Mouse (Mus musculus) midbrain, embryonic 13.5 days (tissue): Measurements from ENCODE around the gene Serp2. TPM values are rescaled to one million over a fixed set of nuclear protein-coding genes. Genes with fewer than 3 reads are reported as not detected.
"Not testable (repeated sequence)": the region's sequence is repeated elsewhere in the genome, so short reads cannot be mapped to it uniquely, and the experiment has no call there.

Source experiments
- ATAC-seq: fragments of 200-750 bp; cut with Nextera tagmentation; 2 replicates; pipeline ENCODE4 v1.8.0; 2017; ENCODE audit warnings: mild to moderate bottlenecking, moderate TSS enrichment, moderate library complexity
- H3K27ac ChIP-seq: fragments of 300-500 bp; sonication (generic); 2 replicates; pipeline ENCODE4 v1.5.1; 2015; ENCODE audit warnings: inconsistent platforms, mild to moderate bottlenecking, moderate library complexity
- H3K27me3 ChIP-seq: fragments of 300-500 bp; sonication (generic); 2 replicates; pipeline ENCODE4 v1.6.1; 2015; ENCODE audit warnings: mild to moderate bottlenecking, inconsistent platforms
- H3K36me3 ChIP-seq: fragments of 300-500 bp; sonication (generic); 2 replicates; pipeline ENCODE4 v1.6.1; 2015; ENCODE audit warnings: mild to moderate bottlenecking, inconsistent platforms
- H3K4me1 ChIP-seq: fragments of 300-500 bp; sonication (generic); replicated peaks from 2 replicates; pipeline ENCODE4 v1.6.1; 2015; ENCODE audit warnings: inconsistent platforms
- H3K4me2 ChIP-seq: fragments of 300-500 bp; sonication (generic); replicated peaks from 2 replicates; pipeline ENCODE4 v1.6.1; 2015; ENCODE audit warnings: moderate library complexity, mild to moderate bottlenecking, inconsistent platforms
- H3K4me3 ChIP-seq: fragments of 300-500 bp; sonication (generic); replicated peaks from 2 replicates; pipeline ENCODE4 v1.5.1; 2015; ENCODE audit warnings: mild to moderate bottlenecking, inconsistent platforms
- H3K9ac ChIP-seq: fragments of 300-500 bp; sonication (generic); replicated peaks from 2 replicates; pipeline ENCODE4 v1.6.1; 2015; ENCODE audit warnings: mild to moderate bottlenecking, inconsistent platforms
- H3K9me3 ChIP-seq: fragments of 300-500 bp; sonication (generic); 2 replicates; pipeline ENCODE4 v1.6.1; 2016; ENCODE audit warnings: mild to moderate bottlenecking, inconsistent platforms
- WGBS: fragments of 180-500 bp; shearing (Covaris S2); methylation state at CpG from one replicate; pipeline ENCODE4 v1.1.7; 2015; 5-methylcytosine and 5-hydroxymethylcytosine counted together
- polyA plus RNA-seq: library from polyadenylated mRNA; unstranded; fragments of >200 nt; fragmentation: Nextera tagmentation; extraction: Ambion mirVana; gene quantifications from 2 replicates; pipeline ENCODE4 v1.2.1, GENCODE M21; 2015

Gene Serp2
- polyA plus RNA-seq, 1 experiment from 2014 or later, result 102 TPM

DNA sequence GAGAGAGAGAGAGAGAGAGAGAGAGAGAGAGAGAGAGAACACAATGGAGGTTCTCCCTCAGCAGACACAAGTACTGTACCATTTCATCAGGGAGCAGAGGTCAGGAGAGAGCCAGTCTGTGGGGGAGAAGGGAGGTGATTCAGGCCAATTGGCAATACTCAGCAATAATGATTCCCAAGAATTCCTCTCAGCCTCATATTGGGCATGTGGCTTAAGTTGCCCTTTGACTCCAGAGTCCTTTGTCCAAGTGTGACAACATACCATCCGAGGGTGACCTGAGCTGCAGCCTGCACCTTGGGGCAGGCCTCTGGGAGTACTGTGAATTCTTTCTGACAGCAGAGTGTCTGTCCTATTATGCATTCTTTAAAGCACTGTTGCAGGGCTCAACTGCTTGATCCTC is 10.6 kb upstream of the Serp2 start:
- Histone ChIP-seq H3K4me3 (no peak overlapping the region), H3K27ac (no peak overlapping the region), H3K4me2 (no peak overlapping the region), H3K36me3 (no peaks in the 10 kb centered on the region), H3K27me3 (no peaks in the 10 kb centered on the region), H3K4me1 (no peaks in the 10 kb centered on the region), H3K9ac (no peak overlapping the region), H3K9me3 (no peaks in the 10 kb centered on the region)
- ATAC-seq, result no peak
- WGBS, result 53% methylated on average over 1 of the region's 1 CpGs

DNA sequence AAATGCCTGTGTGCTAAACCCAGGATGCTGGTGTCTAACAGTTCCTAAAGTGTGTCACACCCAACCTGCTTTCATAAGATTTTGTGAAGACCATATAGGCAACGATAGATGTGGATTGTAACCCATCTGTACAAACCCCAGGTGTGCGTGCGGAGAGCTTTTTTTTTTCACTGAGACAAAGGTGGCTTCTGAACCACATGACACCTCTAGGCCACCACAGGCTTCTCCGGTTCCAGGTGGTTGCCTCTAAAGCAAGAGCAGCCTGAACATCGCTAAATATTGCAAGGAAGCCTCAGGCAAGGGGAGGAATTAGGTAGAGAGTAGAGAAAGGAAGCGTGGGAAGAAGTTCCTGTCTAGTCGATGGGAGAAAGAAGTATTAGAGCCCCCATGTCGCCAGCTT is 10.0 kb upstream of the Serp2 start:
- WGBS, result 85% methylated on average over 8 of the region's 8 CpGs

DNA sequence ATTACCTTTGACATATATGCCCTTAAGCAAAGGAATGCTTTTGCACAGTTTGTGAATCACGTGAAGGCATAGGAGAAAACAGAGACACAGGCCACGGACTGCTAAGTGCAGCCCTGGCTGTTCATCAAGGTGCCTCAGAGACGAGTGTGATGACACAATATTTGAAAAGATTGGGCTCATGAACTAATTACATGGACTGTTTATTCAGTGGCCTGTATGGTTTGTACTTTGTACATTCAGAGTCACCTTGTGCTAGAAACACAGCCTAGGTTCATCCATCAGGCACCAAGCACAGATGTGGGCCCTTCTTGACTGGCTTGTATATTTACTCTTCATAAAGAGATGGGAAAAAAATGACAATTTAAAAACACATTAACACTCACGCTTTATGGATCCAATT is 9.5 kb upstream of the Serp2 start:
- H3K4me3 ChIP-seq, result no peak overlapping the region
- ATAC-seq, result no peak
- no peaks in the 10 kb centered on the region for H3K9me3 ChIP-seq

More for the DNA sequence above, 10.0 kb upstream of the Serp2 start:
- H3K4me3 ChIP-seq, result no peak overlapping the region
- no peak overlapping the region for H3K27ac ChIP-seq
- H3K4me1 ChIP-seq, result no peaks in the 10 kb centered on the region
- no peaks in the 10 kb centered on the region for H3K36me3 ChIP-seq
- no peak overlapping the region for H3K4me2 ChIP-seq
- ATAC-seq, result no peak
- no peaks in the 10 kb centered on the region for H3K27me3 ChIP-seq
- no peaks in the 10 kb centered on the region for H3K9me3 ChIP-seq
- no peak overlapping the region for H3K9ac ChIP-seq

DNA sequence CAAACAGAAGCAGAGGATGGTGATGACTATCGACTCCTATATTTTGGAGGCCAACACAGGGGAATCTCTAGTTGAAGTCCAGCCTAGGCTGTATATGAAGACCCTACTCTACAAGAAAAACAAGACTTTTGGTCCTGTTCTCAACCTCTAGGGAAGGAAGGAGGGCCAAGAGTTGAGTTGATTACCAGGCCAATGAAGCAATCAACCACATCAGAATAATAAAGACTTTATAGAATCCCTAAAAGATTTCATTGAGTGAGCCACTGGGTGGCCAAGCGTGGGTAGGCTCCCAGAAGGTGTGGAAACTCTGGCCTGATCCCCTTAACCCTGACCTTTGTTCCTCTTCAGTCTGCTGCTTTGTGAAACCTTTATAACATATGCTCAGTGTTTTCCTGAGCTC is 2.5 kb upstream of the Serp2 start:
- Histone ChIP-seq H3K9ac (no peak overlapping the region), H3K27me3 (no peaks in the 10 kb centered on the region; the same call in 1 of the 2 replicates), H3K4me2 (no peak overlapping the region), H3K4me3 (no peak overlapping the region), H3K4me1 (peaks cover 19% of the 10 kb centered on the region), H3K9me3 (no peaks in the 10 kb centered on the region), H3K36me3 (no peaks in the 10 kb centered on the region), H3K27ac (no peak overlapping the region)
- 85% methylated on average over 2 of the region's 2 CpGs for WGBS
- no peak for ATAC-seq

More for the DNA sequence above, 9.5 kb upstream of the Serp2 start:
- Histone ChIP-seq H3K27ac (no peak overlapping the region), H3K9ac (no peak overlapping the region), H3K27me3 (no peaks in the 10 kb centered on the region), H3K4me2 (no peak overlapping the region), H3K4me1 (no peaks in the 10 kb centered on the region), H3K36me3 (no peaks in the 10 kb centered on the region)
- 89% methylated on average over 4 of the region's 4 CpGs for WGBS

DNA sequence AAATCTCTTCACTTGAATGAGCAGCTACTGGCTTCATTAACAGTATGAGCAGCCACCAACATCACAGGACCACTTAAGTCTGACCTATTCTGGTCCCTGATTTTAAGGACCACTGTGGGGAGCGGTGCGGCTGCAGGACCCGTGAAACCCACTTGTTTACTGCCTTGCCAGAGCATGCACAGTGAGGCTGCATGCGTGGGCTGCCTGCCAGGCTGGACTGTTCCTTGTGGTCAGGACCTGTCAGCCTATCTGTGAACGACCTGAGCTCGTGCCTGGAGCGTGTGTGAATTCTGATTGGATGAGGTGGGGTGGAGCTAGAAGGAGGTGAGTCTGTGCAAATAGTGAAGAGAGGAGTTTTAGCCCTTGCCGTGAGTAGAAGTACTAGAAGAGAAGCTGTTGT is 1.5 kb upstream of the Serp2 start:
- not testable (repeated sequence) for H3K9ac ChIP-seq, H3K27me3 ChIP-seq, H3K36me3 ChIP-seq, H3K27ac ChIP-seq, H3K9me3 ChIP-seq, ATAC-seq, H3K4me3 ChIP-seq, H3K4me2 ChIP-seq
- H3K4me1 ChIP-seq, result peaks cover 24% of the 10 kb centered on the region
- WGBS, result 65% methylated on average over 8 of the region's 8 CpGs

DNA sequence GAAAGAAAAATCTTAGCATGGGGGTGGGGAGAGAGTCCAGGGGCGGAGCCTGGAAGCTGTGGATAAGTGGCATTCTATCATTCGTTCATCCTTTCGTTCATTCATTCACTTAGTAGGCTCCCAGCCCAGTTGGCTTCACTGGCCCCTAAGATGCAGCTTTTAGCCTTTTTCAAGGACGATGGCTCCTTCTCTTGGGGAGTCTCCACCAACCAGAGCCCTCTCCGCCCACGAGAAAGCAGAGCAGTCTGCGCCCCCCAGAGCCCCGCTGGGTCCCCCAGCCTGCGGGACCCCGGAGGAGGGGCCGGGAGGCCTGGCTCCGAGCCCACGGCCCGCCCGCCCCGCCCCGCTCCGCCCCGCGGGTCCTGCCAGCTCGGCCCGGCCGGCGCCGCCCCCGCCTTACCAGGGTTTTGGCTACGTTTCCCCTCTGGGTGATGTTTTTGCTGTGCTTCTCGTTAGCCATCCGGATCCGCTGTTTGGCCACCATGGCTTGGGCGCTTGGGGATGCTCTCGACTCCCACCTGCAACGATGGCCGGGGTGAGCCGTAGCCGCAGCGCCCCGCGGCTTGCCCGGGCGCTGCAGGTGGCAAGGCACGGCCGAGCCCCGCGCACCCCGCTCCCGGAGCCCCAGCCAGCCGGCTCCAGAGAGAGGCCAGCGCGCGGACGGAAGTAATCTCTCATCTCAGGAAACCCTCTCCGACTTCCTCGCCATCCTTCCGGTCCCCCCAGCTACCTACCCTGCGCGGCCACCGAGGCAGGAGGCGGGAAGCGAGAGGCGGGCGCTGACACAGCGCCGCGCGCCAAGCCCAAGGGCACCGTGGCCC is 448 bp downstream of the Serp2 start:
- Histone ChIP-seq H3K36me3 (no peaks in the 10 kb centered on the region), H3K9me3 (no peaks in the 10 kb centered on the region), H3K27ac (peak overlapping the region; percentile 84), H3K4me2 (peak overlapping the region; percentile 84), H3K9ac (peak overlapping the region; percentile 85), H3K4me1 (peaks cover 24% of the 10 kb centered on the region), H3K4me3 (peak overlapping the region; percentile 72), H3K27me3 (no peaks in the 10 kb centered on the region; the same call in 1 of the 2 replicates)
- 1% methylated on average over 61 of the region's 67 CpGs for WGBS
- ATAC-seq, result peak; percentile 85

DNA sequence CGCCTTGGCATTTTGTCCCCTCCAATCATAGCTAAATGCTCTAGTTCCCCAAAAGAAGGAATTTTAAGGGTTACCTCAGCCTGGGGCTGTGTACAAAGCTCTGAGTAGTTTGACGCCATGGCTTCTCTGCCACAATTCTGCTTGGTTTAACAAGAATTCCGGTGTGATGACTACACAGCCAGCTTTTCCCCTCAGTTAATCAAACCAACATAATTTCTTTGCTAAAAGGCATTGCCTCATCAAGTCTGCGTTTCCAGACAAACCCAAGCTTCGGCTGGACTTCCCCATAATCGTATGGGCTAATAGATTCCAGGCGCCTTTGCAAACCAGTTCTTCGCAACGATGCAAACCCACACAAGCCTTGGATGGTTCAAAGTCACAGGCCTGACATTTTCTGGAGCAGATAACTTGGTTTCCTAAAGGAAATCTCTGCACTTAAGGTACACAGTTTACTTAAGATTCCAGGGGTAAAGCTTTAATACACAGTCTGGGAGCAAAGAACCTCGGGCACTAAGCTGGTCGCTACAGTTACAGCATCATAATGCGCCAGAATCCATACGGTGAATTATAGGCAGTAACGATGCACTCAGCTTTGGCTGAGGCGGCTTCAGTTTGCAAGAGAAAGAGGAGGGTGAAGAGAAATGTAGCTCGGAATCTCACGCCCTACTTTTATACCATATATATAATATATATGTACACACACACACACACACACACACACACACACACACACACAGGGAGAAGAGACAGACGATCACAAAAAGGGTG is 1.2 kb downstream of the Serp2 start:
- Histone ChIP-seq H3K4me2 (peak overlapping the region; percentile 84), H3K4me3 (peak overlapping the region; percentile 72), H3K9me3 (no peaks in the 10 kb centered on the region), H3K27me3 (no peaks in the 10 kb centered on the region; the same call in 1 of the 2 replicates), H3K4me1 (peaks cover 24% of the 10 kb centered on the region), H3K9ac (peak overlapping the region; percentile 85), H3K36me3 (no peaks in the 10 kb centered on the region), H3K27ac (peak overlapping the region; percentile 84)
- peak; percentile 58 for ATAC-seq
- WGBS, result 61% methylated on average over 18 of the region's 18 CpGs

DNA sequence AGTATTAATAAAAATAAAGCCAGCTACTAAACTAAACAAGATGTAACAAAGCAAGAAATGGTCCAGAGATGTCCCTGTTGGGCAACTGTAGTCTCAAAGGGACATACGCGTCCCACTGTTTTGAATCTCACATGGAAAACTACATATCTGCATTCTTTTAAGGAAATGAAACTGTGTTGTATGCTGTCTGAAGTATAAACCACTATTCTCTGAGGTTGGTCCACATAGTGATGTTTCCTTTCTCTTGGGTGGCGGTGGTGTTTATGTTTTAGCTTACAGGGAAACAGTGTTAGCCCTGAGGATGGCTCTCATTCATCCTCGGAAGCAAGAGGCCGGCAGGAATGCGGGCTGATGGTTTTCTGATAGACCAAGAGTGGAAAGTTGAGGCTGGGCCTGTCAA is 12.6 kb downstream of the Serp2 start:
- peaks cover 22% of the 10 kb centered on the region for H3K36me3 ChIP-seq
- ATAC-seq, result no peak
- no peak overlapping the region for H3K9ac ChIP-seq
- H3K4me2 ChIP-seq, result no peak overlapping the region
- 0 out of 2 replicates have a peak, but pooled peaks cover 10% of the 10 kb centered on the region for H3K4me1 ChIP-seq
- no peaks in the 10 kb centered on the region for H3K27me3 ChIP-seq
- H3K9me3 ChIP-seq, result no peaks in the 10 kb centered on the region
- no peak overlapping the region for H3K4me3 ChIP-seq
- no peak overlapping the region for H3K27ac ChIP-seq
- WGBS, result 91% methylated on average over 6 of the region's 6 CpGs

DNA sequence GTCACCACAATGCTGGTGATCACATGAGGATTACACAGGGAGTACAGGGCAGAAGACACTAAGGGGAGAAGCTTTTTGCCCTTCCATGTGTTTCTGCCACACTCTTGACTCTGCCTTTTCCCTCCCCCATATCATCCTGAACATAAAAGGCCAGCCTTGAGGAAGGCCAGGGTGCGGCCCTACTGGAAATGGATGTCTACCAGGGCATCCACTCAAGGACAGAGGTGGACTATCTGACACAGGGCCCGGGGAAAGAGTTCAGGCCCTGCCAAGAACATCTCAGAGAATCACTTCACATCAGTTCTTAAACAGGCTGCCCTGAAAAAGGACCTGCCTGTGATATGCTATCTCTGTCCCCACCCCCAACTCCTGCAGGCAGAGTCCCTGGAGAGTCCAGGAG is 15.3 kb downstream of the Serp2 start:
- H3K4me1 ChIP-seq, result 0 out of 2 replicates have a peak, but pooled peaks cover 10% of the 10 kb centered on the region
- H3K9ac ChIP-seq, result no peak overlapping the region
- H3K27me3 ChIP-seq, result no peaks in the 10 kb centered on the region
- ATAC-seq, result no peak
- H3K9me3 ChIP-seq, result no peaks in the 10 kb centered on the region
- peak overlapping the region; percentile 6; the same call in 1 of the 2 replicates for H3K27ac ChIP-seq
- H3K4me2 ChIP-seq, result no peak overlapping the region
- 87% methylated on average over 2 of the region's 2 CpGs for WGBS
- peaks cover 6% of the 10 kb centered on the region; the same call in 1 of the 2 replicates for H3K36me3 ChIP-seq
- no peak overlapping the region for H3K4me3 ChIP-seq

DNA sequence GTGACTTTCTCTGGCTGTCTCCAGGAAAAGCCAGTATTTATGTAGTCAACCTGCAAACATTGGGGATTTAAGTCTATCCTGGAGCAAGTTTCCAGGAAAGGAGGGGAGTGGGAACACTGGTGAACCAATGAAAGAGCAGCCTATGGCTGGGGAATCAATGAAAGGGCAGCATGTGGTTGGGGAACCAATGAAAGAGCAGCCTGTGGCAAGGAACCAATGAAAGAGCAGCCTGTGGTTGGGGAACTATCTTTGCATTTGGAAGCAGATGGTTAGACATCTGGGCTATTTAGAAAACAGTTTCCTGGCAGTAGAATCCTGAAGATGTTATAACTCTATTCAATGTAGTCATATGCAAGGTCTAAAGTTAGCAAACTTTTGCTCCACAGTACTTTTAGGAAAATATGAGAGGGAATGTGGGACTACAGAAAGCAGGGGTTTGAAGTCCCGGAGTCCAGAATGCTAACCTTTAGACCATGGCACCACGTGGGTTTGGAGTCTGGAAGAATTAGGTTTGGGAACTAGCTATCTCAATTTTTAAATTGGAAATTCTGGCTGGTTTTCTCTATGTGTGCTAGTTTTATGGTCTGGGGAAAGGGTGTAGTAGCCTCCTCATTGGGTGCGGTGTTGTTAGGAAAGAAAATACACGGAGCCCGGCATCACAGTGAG is 16.6 kb downstream of the Serp2 start:
- H3K4me3 ChIP-seq, result no peak overlapping the region
- no peak overlapping the region for H3K4me2 ChIP-seq

DNA sequence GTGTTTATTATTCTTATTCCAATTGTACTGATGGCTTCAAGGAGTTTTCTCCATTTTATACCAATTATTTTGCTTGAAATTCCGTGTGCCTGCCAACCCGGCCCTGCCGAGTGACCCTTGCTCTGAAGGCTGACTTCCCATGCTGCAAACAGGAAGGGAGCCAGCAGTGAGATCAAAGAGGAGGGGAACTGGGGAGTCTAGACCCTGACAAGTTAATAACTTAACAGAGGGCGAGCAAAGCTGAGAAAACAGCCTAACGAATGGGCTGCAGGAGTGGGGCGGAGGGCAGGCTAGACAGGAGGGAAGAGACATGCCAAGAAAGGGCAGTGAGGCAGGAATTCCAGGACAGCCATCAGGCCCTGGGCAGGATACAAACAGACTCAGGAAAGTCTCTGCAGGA is 19.8 kb downstream of the Serp2 start:
- Histone ChIP-seq H3K9me3 (no peaks in the 10 kb centered on the region), H3K4me3 (no peak overlapping the region), H3K4me2 (no peak overlapping the region), H3K36me3 (peaks cover 6% of the 10 kb centered on the region; the same call in 1 of the 2 replicates), H3K27ac (no peak overlapping the region), H3K4me1 (peaks cover 16% of the 10 kb centered on the region), H3K27me3 (no peaks in the 10 kb centered on the region), H3K9ac (no peak overlapping the region)
- 43% methylated on average over 6 of the region's 6 CpGs for WGBS
- no peak for ATAC-seq

More for the DNA sequence above, 16.6 kb downstream of the Serp2 start:
- Histone ChIP-seq H3K4me1 (0 out of 2 replicates have a peak, but pooled peaks cover 4% of the 10 kb centered on the region), H3K27ac (no peak overlapping the region), H3K9ac (no peak overlapping the region), H3K9me3 (no peaks in the 10 kb centered on the region), H3K36me3 (peaks cover 6% of the 10 kb centered on the region; the same call in 1 of the 2 replicates), H3K27me3 (no peaks in the 10 kb centered on the region)
- 98% methylated on average over 5 of the region's 5 CpGs for WGBS
- ATAC-seq, result no peak

DNA sequence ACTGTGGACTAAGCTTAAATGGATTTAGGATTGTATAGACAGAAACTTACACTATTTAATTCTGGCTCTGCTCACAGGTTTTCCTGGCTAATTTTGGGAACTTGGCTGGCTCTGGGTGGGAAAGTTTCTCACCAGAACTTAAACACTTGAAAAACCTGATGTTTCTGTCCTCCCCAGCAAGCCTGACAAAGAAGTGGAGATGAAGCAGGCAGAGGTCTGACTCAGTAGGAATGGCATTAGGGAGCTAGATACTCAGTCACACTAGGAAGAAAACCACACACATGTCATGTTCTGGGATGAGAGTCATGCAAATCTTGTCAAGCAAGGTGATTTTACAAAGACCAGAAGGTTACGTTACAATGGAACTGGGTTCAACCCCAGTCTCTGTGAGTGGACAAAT is 21.6 kb downstream of the Serp2 start:
- Histone ChIP-seq H3K4me3 (no peak overlapping the region), H3K9ac (no peak overlapping the region), H3K4me1 (peaks cover 16% of the 10 kb centered on the region), H3K27ac (no peak overlapping the region), H3K9me3 (no peaks in the 10 kb centered on the region), H3K27me3 (no peaks in the 10 kb centered on the region), H3K4me2 (no peak overlapping the region), H3K36me3 (peaks cover 6% of the 10 kb centered on the region; the same call in 1 of the 2 replicates)
- no peak for ATAC-seq
- WGBS, result 92% methylated on average over 1 of the region's 1 CpGs
